Mouse (Mus musculus) forebrain, embryonic 12.5 days (tissue): Measurements from ENCODE around the gene Thsd7b. TPM values are rescaled to one million over a fixed set of nuclear protein-coding genes. Genes with fewer than 3 reads are reported as not detected.

ENCODE experiments used
- ATAC-seq: fragments of 200-750 bp; cut with Nextera tagmentation; 2 replicates; pipeline ENCODE4 v1.8.0; 2017; ENCODE audit warnings: moderate TSS enrichment; ENCODE audit not compliant: low FRiP score
- H3K27ac ChIP-seq: fragments of 300-500 bp; sonication (generic); 2 replicates; pipeline ENCODE4 v1.5.1; 2016; ENCODE audit warnings: mild to moderate bottlenecking
- H3K27me3 ChIP-seq: fragments of 300-500 bp; sonication (generic); 2 replicates; pipeline ENCODE4 v1.6.1; 2016; ENCODE audit warnings: mild to moderate bottlenecking
- H3K36me3 ChIP-seq: fragments of 300-500 bp; sonication (generic); replicated peaks from 2 replicates; pipeline ENCODE4 v1.6.1; 2016; ENCODE audit warnings: mild to moderate bottlenecking
- H3K4me1 ChIP-seq: fragments of 300-500 bp; sonication (generic); 2 replicates; pipeline ENCODE4 v1.6.1; 2016
- H3K4me2 ChIP-seq: fragments of 300-500 bp; sonication (generic); 2 replicates; pipeline ENCODE4 v1.6.1; 2016; ENCODE audit warnings: mild to moderate bottlenecking, moderate library complexity
- H3K4me3 ChIP-seq: fragments of 300-500 bp; sonication (generic); replicated peaks from 2 replicates; pipeline ENCODE4 v1.5.1; 2016; ENCODE audit warnings: mild to moderate bottlenecking
- H3K9ac ChIP-seq: fragments of 300-500 bp; sonication (generic); 2 replicates; pipeline ENCODE4 v1.6.1; 2016; ENCODE audit warnings: mild to moderate bottlenecking
- H3K9me3 ChIP-seq: fragments of 300-500 bp; sonication (generic); 2 replicates; pipeline ENCODE4 v1.6.1; 2016
- WGBS: fragments of 180-500 bp; shearing (Covaris S2); methylation state at CpG from one replicate; pipeline ENCODE4 v1.1.7; 2016; 5-methylcytosine and 5-hydroxymethylcytosine counted together
- polyA plus RNA-seq: library from polyadenylated mRNA; unstranded; fragments of >200 nt; fragmentation: Nextera tagmentation; extraction: Ambion mirVana; gene quantifications from 2 replicates; pipeline ENCODE4 v1.2.1, GENCODE M21; 2016

The Thsd7b gene
- polyA plus RNA-seq, 1 experiment from 2014 or later, result 6.6 TPM

- H3K9me3 ChIP-seq, result no peaks in the 10 kb centered on the region
- H3K36me3 ChIP-seq, result no peaks in the 10 kb centered on the region
- H3K4me1 ChIP-seq, result no peaks in the 10 kb centered on the region
- no peak overlapping the region for H3K4me2 ChIP-seq
- H3K27me3 ChIP-seq, result no peaks in the 10 kb centered on the region
- H3K4me3 ChIP-seq, result no peak overlapping the region
- H3K27ac ChIP-seq, result no peak overlapping the region
- WGBS, result 88% methylated on average over 1 of the region's 1 CpGs
- H3K9ac ChIP-seq, result no peak overlapping the region
- ATAC-seq, result no peak
These were observed 432.6 kb downstream of the Thsd7b start for GRCm38 (mm10) chr1:129705701-129706100.

GRCm38 (mm10) chr1:129712706-129713105, 439.6 kb downstream of the Thsd7b start:
- Histone ChIP-seq H3K4me1 (no peaks in the 10 kb centered on the region), H3K27me3 (no peaks in the 10 kb centered on the region), H3K4me3 (no peak overlapping the region), H3K27ac (no peak overlapping the region), H3K9me3 (no peaks in the 10 kb centered on the region), H3K9ac (no peak overlapping the region), H3K36me3 (no peaks in the 10 kb centered on the region), H3K4me2 (no peak overlapping the region)
- WGBS, result 91% methylated on average over 3 of the region's 3 CpGs
- no peak for ATAC-seq

- WGBS, result 89% methylated on average over 3 of the region's 3 CpGs
- no peak overlapping the region for H3K4me2 ChIP-seq
- H3K27ac ChIP-seq, result no peak overlapping the region
- no peak for ATAC-seq
- H3K4me1 ChIP-seq, result no peaks in the 10 kb centered on the region
- H3K27me3 ChIP-seq, result no peaks in the 10 kb centered on the region
- H3K9ac ChIP-seq, result no peak overlapping the region
- H3K9me3 ChIP-seq, result no peaks in the 10 kb centered on the region
- H3K4me3 ChIP-seq, result no peak overlapping the region
- no peaks in the 10 kb centered on the region for H3K36me3 ChIP-seq
These were observed 440.5 kb downstream of the Thsd7b start for GRCm38 (mm10) chr1:129713571-129713970.

- H3K4me2 ChIP-seq, result no peak overlapping the region
- H3K4me1 ChIP-seq, result no peaks in the 10 kb centered on the region
- H3K4me3 ChIP-seq, result no peak overlapping the region
- H3K9me3 ChIP-seq, result no peaks in the 10 kb centered on the region
- H3K27me3 ChIP-seq, result no peaks in the 10 kb centered on the region
- no peak overlapping the region for H3K9ac ChIP-seq
- no peak for ATAC-seq
- no peaks in the 10 kb centered on the region for H3K36me3 ChIP-seq
- H3K27ac ChIP-seq, result no peak overlapping the region
These were observed 446.5 kb downstream of the Thsd7b start for GRCm38 (mm10) chr1:129719592-129719991.

- Histone ChIP-seq H3K4me3 (no peak overlapping the region), H3K4me2 (no peak overlapping the region), H3K36me3 (no peaks in the 10 kb centered on the region), H3K27ac (no peak overlapping the region), H3K9ac (no peak overlapping the region), H3K27me3 (no peaks in the 10 kb centered on the region), H3K4me1 (no peaks in the 10 kb centered on the region), H3K9me3 (no peaks in the 10 kb centered on the region)
- no peak for ATAC-seq
- 94% methylated on average over 2 of the region's 2 CpGs for WGBS
These were observed 458.9 kb downstream of the Thsd7b start for GRCm38 (mm10) chr1:129731991-129732390.

GRCm38 (mm10) chr1:129747595-129747994, 474.5 kb downstream of the Thsd7b start:
- Histone ChIP-seq H3K36me3 (no peaks in the 10 kb centered on the region), H3K27ac (no peak overlapping the region), H3K27me3 (no peaks in the 10 kb centered on the region), H3K9ac (no peak overlapping the region), H3K9me3 (no peaks in the 10 kb centered on the region), H3K4me2 (no peak overlapping the region), H3K4me1 (no peaks in the 10 kb centered on the region), H3K4me3 (no peak overlapping the region)
- 78% methylated on average over 3 of the region's 3 CpGs for WGBS
- ATAC-seq, result no peak

GRCm38 (mm10) chr1:129756548-129757240, 483.6 kb downstream of the Thsd7b start:
- Histone ChIP-seq H3K36me3 (no peaks in the 10 kb centered on the region), H3K9me3 (no peaks in the 10 kb centered on the region), H3K27ac (no peak overlapping the region), H3K27me3 (no peaks in the 10 kb centered on the region), H3K4me2 (no peak overlapping the region), H3K9ac (no peak overlapping the region), H3K4me1 (peaks cover 6% of the 10 kb centered on the region; the same call in 1 of the 2 replicates), H3K4me3 (no peak overlapping the region)
- 85% methylated on average over 1 of the region's 1 CpGs for WGBS
- no peak for ATAC-seq

- no peak for ATAC-seq
- Histone ChIP-seq H3K9me3 (no peaks in the 10 kb centered on the region), H3K4me1 (peaks cover 6% of the 10 kb centered on the region; the same call in 1 of the 2 replicates), H3K27ac (no peak overlapping the region), H3K9ac (no peak overlapping the region), H3K4me3 (no peak overlapping the region), H3K36me3 (no peaks in the 10 kb centered on the region), H3K4me2 (no peak overlapping the region), H3K27me3 (no peaks in the 10 kb centered on the region)
- 73% methylated on average over 1 of the region's 1 CpGs for WGBS
These were observed 485.9 kb downstream of the Thsd7b start for GRCm38 (mm10) chr1:129759003-129759402.

GRCm38 (mm10) chr1:129761234-129761633, 488.1 kb downstream of the Thsd7b start:
- H3K9me3 ChIP-seq, result no peaks in the 10 kb centered on the region
- peaks cover 6% of the 10 kb centered on the region; the same call in 1 of the 2 replicates for H3K4me1 ChIP-seq
- no peak for ATAC-seq
- no peak overlapping the region for H3K9ac ChIP-seq
- H3K4me2 ChIP-seq, result no peak overlapping the region
- H3K27me3 ChIP-seq, result no peaks in the 10 kb centered on the region
- H3K4me3 ChIP-seq, result no peak overlapping the region
- H3K36me3 ChIP-seq, result no peaks in the 10 kb centered on the region
- H3K27ac ChIP-seq, result no peak overlapping the region
- 90% methylated on average over 1 of the region's 1 CpGs for WGBS

GRCm38 (mm10) chr1:129764748-129765147, 491.6 kb downstream of the Thsd7b start:
- Histone ChIP-seq H3K27ac (no peak overlapping the region), H3K4me2 (no peak overlapping the region), H3K36me3 (no peaks in the 10 kb centered on the region), H3K4me3 (no peak overlapping the region), H3K27me3 (no peaks in the 10 kb centered on the region), H3K9me3 (no peaks in the 10 kb centered on the region), H3K4me1 (no peaks in the 10 kb centered on the region), H3K9ac (no peak overlapping the region)
- ATAC-seq, result no peak
- 61% methylated on average over 2 of the region's 2 CpGs for WGBS

- Histone ChIP-seq H3K4me1 (no peaks in the 10 kb centered on the region), H3K4me2 (no peak overlapping the region), H3K36me3 (no peaks in the 10 kb centered on the region), H3K4me3 (no peak overlapping the region), H3K27ac (no peak overlapping the region), H3K9ac (no peak overlapping the region), H3K9me3 (no peaks in the 10 kb centered on the region), H3K27me3 (no peaks in the 10 kb centered on the region)
- ATAC-seq, result no peak
- WGBS, result 94% methylated on average over 5 of the region's 5 CpGs
These were observed 504.0 kb downstream of the Thsd7b start for GRCm38 (mm10) chr1:129777055-129777454.

GRCm38 (mm10) chr1:129779506-129779905, 506.4 kb downstream of the Thsd7b start:
- no peak overlapping the region for H3K4me2 ChIP-seq
- no peak overlapping the region for H3K9ac ChIP-seq
- H3K9me3 ChIP-seq, result no peaks in the 10 kb centered on the region
- no peaks in the 10 kb centered on the region for H3K36me3 ChIP-seq
- no peak overlapping the region for H3K4me3 ChIP-seq
- no peaks in the 10 kb centered on the region for H3K27me3 ChIP-seq
- no peaks in the 10 kb centered on the region for H3K4me1 ChIP-seq
- no peak for ATAC-seq
- no peak overlapping the region for H3K27ac ChIP-seq
- WGBS, result 55% methylated on average over 4 of the region's 4 CpGs

GRCm38 (mm10) chr1:129780589-129780988, 507.5 kb downstream of the Thsd7b start:
- Histone ChIP-seq H3K27ac (no peak overlapping the region), H3K9ac (no peak overlapping the region), H3K4me1 (no peaks in the 10 kb centered on the region), H3K4me3 (no peak overlapping the region), H3K4me2 (no peak overlapping the region), H3K36me3 (no peaks in the 10 kb centered on the region), H3K27me3 (no peaks in the 10 kb centered on the region), H3K9me3 (no peaks in the 10 kb centered on the region)
- ATAC-seq, result no peak; the same call in 1 of the 2 replicates
- WGBS, result 57% methylated on average over 1 of the region's 1 CpGs
